Mouse (Mus musculus): Measurements from ENCODE around the gene Hist2h3c2.
"Not testable (repeated sequence)": the region's sequence is repeated elsewhere in the genome, so short reads cannot be mapped to it uniquely, and the experiment has no call there.

Hist2h3c2 gene

DNA sequence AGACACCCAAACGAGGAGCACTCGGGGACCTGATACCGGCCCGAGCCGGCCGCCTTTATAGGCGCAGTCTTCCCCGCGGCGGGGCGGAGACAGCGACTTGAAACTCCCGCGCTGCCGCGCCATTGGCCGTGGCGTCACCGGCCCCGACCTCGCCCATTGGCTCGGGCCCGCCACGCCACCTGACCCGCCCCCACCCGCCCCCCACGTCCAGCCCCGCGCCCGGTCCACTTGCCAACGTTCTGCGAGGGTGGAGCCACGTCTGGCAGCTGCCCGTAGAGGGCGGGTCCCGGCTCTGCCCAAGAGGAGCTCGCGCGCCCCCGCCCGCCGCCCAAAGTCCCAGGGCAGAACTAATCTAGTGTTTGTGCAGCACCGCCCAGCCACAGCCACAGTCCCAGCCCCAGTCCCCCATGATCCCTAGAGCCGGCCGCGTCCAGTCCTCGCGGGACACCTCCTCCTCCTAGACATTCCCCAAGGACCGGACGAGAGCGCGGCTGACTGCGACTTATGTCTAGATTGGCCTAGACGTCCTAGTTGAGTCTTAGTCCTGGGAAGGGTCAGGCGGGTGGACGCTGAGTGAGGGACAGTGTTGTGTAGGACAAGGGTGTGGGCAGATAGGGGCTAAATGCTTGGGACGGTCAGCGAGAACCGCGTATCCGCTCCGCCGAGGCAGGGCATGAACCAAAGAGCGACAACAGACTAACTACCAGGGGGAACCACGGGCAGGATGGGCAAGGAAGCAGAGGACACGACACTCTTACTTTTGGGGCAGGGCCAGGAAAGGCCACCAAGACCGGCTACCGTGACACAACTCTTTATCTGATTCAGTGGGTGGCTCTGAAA is at the start of gene Hist2h3c2:
TSS of gene Hist2h3c2 (minus strand) at position 174 of the 840 bp plus-strand sequence.
- peak; percentile 43 to 44 for DNase-seq

GRCm38 (mm10) chr3:96287334-96287733 is 48.4 kb upstream of the Hist2h3c2 start:
- DNase-seq = not testable (repeated sequence)

DNA sequence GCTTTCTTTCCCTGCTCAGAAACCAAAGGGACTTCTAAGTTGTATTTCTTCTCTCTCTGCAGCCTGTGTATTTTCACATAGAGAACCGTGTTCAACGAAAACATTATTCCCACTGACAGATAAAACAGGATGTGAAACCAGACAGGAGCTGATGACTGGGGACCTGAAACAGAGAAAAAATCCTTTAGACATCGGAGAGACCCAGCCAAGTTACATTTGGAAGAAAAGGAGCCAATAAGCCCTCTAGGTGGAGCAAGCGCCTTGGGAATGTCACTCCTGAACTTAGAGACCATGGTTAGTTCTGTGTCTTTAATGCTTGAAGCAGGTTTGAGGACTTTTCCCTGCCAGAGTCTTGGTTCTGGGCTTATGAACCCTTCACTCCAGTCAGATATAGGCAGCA is 45.5 kb upstream of the Hist2h3c2 start:
- no peak for DNase-seq

GRCm38 (mm10) chr3:96280660-96281059 is 41.7 kb upstream of the Hist2h3c2 start:
- no peak for DNase-seq

GRCm38 (mm10) chr3:96277800-96278624 is 39.1 kb upstream of the Hist2h3c2 start:
- peak; percentile 88 to 90 for DNase-seq

DNA sequence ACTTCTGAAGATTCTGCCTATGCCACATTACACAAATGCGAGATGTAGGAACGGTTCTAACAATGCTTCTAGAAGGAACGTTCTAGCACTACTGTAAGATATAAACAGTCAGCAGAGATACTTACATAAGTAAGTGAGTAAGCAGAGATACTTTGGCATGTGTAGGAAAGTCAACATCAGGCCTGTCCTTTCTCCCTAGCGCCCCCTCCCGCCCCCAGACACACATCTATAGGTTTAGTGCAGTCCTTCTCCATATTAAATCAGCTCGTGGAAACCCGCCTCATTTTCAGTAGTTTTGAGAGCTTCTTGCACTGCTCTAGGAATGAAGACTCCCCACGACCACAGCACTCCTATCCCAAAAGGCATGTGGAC is 38.5 kb upstream of the Hist2h3c2 start:
- DNase-seq = peak; percentile 50 to 65

- peak; percentile 39 to 57 for DNase-seq
Measured at GRCm38 (mm10) chr3:96273591-96274465, 34.9 kb upstream of the Hist2h3c2 start.

GRCm38 (mm10) chr3:96269511-96270474 is 30.9 kb upstream of the Hist2h3c2 start, which contains the start of gene Hist2h2bb:
Gene Hist2h2bb (plus strand): TSS chr3:96269752.
- peak; percentile 86 to 95 for DNase-seq

DNA sequence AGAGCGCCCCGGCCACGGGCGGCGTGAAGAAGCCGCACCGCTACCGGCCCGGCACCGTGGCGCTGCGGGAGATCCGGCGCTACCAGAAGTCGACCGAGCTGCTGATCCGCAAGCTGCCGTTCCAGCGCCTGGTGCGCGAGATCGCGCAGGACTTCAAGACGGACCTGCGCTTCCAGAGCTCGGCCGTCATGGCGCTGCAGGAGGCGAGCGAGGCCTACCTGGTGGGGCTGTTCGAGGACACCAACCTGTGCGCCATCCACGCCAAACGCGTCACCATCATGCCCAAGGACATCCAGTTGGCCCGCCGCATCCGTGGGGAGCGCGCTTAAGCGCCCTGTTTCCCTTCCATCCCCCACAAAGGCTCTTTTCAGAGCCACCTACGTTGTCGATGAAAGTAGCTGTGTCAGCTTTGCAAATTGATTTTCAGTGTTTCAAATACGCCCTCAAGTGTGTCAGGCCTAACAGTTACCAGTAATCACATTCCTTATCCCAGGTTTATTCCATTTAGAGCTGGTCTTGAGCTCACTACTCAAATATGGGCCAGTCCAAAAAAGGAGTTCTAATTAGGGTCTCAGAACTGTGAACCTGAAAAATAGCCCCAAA is 29.9 kb upstream of the Hist2h3c2 start:
- peak in 1 of 2 experiments; percentile 52 for DNase-seq

GRCm38 (mm10) chr3:96268051-96268775 is 29.3 kb upstream of the Hist2h3c2 start, which contains the start of gene Hist2h3b:
Gene Hist2h3b (plus strand): TSS chr3:96268654.
- DNase-seq = peak; percentile 57 to 74

GRCm38 (mm10) chr3:96267541-96267940 is 28.6 kb upstream of the Hist2h3c2 start:
- DNase-seq = no peak

- no peak for DNase-seq
Measured at GRCm38 (mm10) chr3:96266132-96266710, 27.3 kb upstream of the Hist2h3c2 start.

- DNase-seq = no peak
Measured at GRCm38 (mm10) chr3:96264404-96264949, 25.6 kb upstream of the Hist2h3c2 start.

GRCm38 (mm10) chr3:96263558-96264403 is 24.9 kb upstream of the Hist2h3c2 start:
- DNase-seq = peak in 1 of 2 experiments; percentile 55

- peak; percentile 83 to 94 for DNase-seq
Measured at GRCm38 (mm10) chr3:96262979-96263550, 24.1 kb upstream of the Hist2h3c2 start, which contains the start of gene Hist2h4. Gene Hist2h4 (minus strand): TSS chr3:96263311.

DNA sequence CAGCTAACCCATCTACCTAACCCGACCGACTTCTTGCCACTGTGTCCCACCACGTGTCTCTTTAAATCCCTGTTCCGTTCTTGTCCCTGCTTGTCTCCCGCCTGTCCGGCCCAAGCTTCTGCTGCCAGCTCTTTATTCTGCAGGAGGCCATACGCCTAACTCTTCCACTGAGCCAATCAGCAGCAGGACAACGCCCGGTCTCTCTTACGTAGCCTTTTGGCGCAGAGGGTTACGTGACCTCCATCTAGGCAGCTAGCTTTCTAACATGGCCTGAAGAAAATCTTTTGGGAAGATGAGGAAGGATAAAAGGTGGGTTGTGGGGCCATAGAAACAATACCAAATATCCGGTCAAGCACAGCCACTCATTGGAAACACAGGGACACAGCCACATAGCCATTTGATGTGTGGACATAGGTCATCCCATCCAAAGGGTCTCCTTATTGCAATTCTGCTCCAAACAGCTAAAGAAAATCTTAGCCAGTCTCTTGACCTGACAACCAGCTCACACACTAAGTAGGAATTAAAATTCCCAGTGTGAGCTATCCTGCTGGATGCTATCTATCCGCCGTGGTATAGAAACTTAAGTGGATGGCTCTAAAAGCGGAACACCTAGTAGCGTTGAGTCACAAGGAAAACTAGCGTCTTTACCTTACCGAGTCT is 23.4 kb upstream of the Hist2h3c2 start:
- DNase-seq = peak; percentile 46 to 66

GRCm38 (mm10) chr3:96261623-96262022 is 22.7 kb upstream of the Hist2h3c2 start:
- DNase-seq = no peak
